Mouse (Mus musculus): Measurements from ENCODE around the gene Dus1l. TPM values are rescaled to one million over a fixed set of nuclear protein-coding genes. Genes with fewer than 3 reads are reported as not detected.

Dus1l gene
- total and polyA plus RNA-seq, 2 experiments from 2014 or later = 40.2 to 47.1 TPM

GRCm38 (mm10) chr11:120747974-120748373, 48.2 kb downstream of the Dus1l start:
- WGBS = 81% methylated on average over 4 of the region's 4 CpGs
- Histone ChIP-seq H3K27ac (ENCODE audit: low read depth) (no peak overlapping the region), H3K9ac (replicated peaks; ENCODE audit: low read depth, low read length) (no peak overlapping the region), H3K4me3 (ENCODE audit: low read depth, low read length) (no peak overlapping the region), H3K36me3 (replicated peaks; ENCODE audit: control insufficient read depth, insufficient read depth, low read length) (no peaks in the 10 kb centered on the region), H3K4me1 (ENCODE audit: control insufficient read depth, insufficient read depth) (no peaks in the 10 kb centered on the region), H3K27me3 (ENCODE audit: control insufficient read depth, insufficient read depth, low read length) (0 out of 2 replicates have a peak, but pooled peaks cover 3% of the 10 kb centered on the region), H3K9me3 (replicated peaks; ENCODE audit: control insufficient read depth, low read length) (no peaks in the 10 kb centered on the region), H3K4me2 (ENCODE audit: low read depth, low read length) (no peak overlapping the region)
- ATAC-seq (ENCODE audit: insufficient read depth, low read depth) (no peak), DNase-seq (ENCODE audit: low spot score) (no peak)
- no peak for TF ChIP-seq EP300 (IDR thresholded peaks at IDR 0.05; ENCODE audit: low read depth)
- no peak for TF ChIP-seq CTCF (IDR thresholded peaks at IDR 0.05; ENCODE audit: low read depth)

- Histone ChIP-seq H3K27me3 (ENCODE audit: control insufficient read depth, insufficient read depth, low read length) (0 out of 2 replicates have a peak, but pooled peaks cover 3% of the 10 kb centered on the region), H3K27ac (ENCODE audit: low read depth) (no peak overlapping the region), H3K9ac (replicated peaks; ENCODE audit: low read depth, low read length) (no peak overlapping the region), H3K36me3 (replicated peaks; ENCODE audit: control insufficient read depth, insufficient read depth, low read length) (no peaks in the 10 kb centered on the region), H3K4me1 (ENCODE audit: control insufficient read depth, insufficient read depth) (no peaks in the 10 kb centered on the region), H3K9me3 (replicated peaks; ENCODE audit: control insufficient read depth, low read length) (no peaks in the 10 kb centered on the region), H3K4me2 (ENCODE audit: low read depth, low read length) (no peak overlapping the region), H3K4me3 (ENCODE audit: low read depth, low read length) (no peak overlapping the region)
- WGBS = 66% methylated on average over 7 of the region's 7 CpGs
- DNase-seq (ENCODE audit: low spot score) (no peak), ATAC-seq (ENCODE audit: insufficient read depth, low read depth) (no peak)
- TF ChIP-seq CTCF (IDR thresholded peaks at IDR 0.05; ENCODE audit: low read depth) (no peak), EP300 (IDR thresholded peaks at IDR 0.05; ENCODE audit: low read depth) (no peak)
Observed at GRCm38 (mm10) chr11:120744121-120744701, 52.0 kb downstream of the Dus1l start.

GRCm38 (mm10) chr11:120740981-120741380, 55.2 kb downstream of the Dus1l start:
- Histone ChIP-seq H3K9me3 (replicated peaks; ENCODE audit: control insufficient read depth, low read length) (no peaks in the 10 kb centered on the region), H3K4me1 (ENCODE audit: control insufficient read depth, insufficient read depth) (no peaks in the 10 kb centered on the region), H3K27ac (ENCODE audit: low read depth) (no peak overlapping the region), H3K27me3 (ENCODE audit: control insufficient read depth, insufficient read depth, low read length) (0 out of 2 replicates have a peak, but pooled peaks cover 3% of the 10 kb centered on the region), H3K4me3 (ENCODE audit: low read depth, low read length) (no peak overlapping the region), H3K9ac (replicated peaks; ENCODE audit: low read depth, low read length) (no peak overlapping the region), H3K36me3 (replicated peaks; ENCODE audit: control insufficient read depth, insufficient read depth, low read length) (no peaks in the 10 kb centered on the region), H3K4me2 (ENCODE audit: low read depth, low read length) (no peak overlapping the region)
- DNase-seq (ENCODE audit: low spot score) = no peak
- 85% methylated on average over 5 of the region's 5 CpGs for whole genome bisulfite sequencing
- ATAC-seq (ENCODE audit: insufficient read depth, low read depth) = no peak
- no peak for TF ChIP-seq CTCF (IDR thresholded peaks at IDR 0.05; ENCODE audit: low read depth)
- TF ChIP-seq EP300 (IDR thresholded peaks at IDR 0.05; ENCODE audit: low read depth) = no peak

Other genes with a start within 250 kb of the Dus1l start
- gene Mcrip1, start 246.7 kb downstream of the Dus1l start, total RNA-seq (2014; rRNA removed; ENCODE audit: low replicate concordance) = 66.9 and 93.5 TPM in 2 replicates
- gene Mcrip1, start 246.7 kb downstream of the Dus1l start, polyA plus RNA-seq (2015; fragmentation: Nextera tagmentation; extraction: Ambion mirVana) = 136 and 138 TPM in 2 replicates
- not detected in 2 replicates for gene Ppp1r27, start 245.3 kb downstream of the Dus1l start, total RNA-seq (2014; rRNA removed; ENCODE audit: low replicate concordance)
- gene Ppp1r27, start 245.3 kb downstream of the Dus1l start, polyA plus RNA-seq (2015; fragmentation: Nextera tagmentation; extraction: Ambion mirVana) = 0.20 TPM in 1 of 2 replicates, not detected in the other
- gene P4hb, start 223.2 kb downstream of the Dus1l start, total RNA-seq (2014; rRNA removed; ENCODE audit: low replicate concordance) = 232 and 241 TPM in 2 replicates
- 261 and 268 TPM in 2 replicates for gene P4hb, start 223.2 kb downstream of the Dus1l start, polyA plus RNA-seq (2015; fragmentation: Nextera tagmentation; extraction: Ambion mirVana)
- 204 and 231 TPM in 2 replicates for gene Arhgdia, start 214.8 kb downstream of the Dus1l start, total RNA-seq (2014; rRNA removed; ENCODE audit: low replicate concordance)
- gene Arhgdia, start 214.8 kb downstream of the Dus1l start, polyA plus RNA-seq (2015; fragmentation: Nextera tagmentation; extraction: Ambion mirVana) = 239 and 245 TPM in 2 replicates
- gene Alyref, start 198.0 kb downstream of the Dus1l start, total RNA-seq (2014; rRNA removed; ENCODE audit: low replicate concordance) = 104 and 132 TPM in 2 replicates
- 147 and 155 TPM in 2 replicates for gene Alyref, start 198.0 kb downstream of the Dus1l start, polyA plus RNA-seq (2015; fragmentation: Nextera tagmentation; extraction: Ambion mirVana)
- gene Anapc11, start 198.0 kb downstream of the Dus1l start, total RNA-seq (2014; rRNA removed; ENCODE audit: low replicate concordance) = 41.1 and 43.4 TPM in 2 replicates
- gene Anapc11, start 198.0 kb downstream of the Dus1l start, polyA plus RNA-seq (2015; fragmentation: Nextera tagmentation; extraction: Ambion mirVana) = 163 and 185 TPM in 2 replicates
- gene Npb, start 187.9 kb downstream of the Dus1l start, total RNA-seq (2014; rRNA removed; ENCODE audit: low replicate concordance) = 25.1 TPM in 1 of 2 replicates, not detected in the other
- gene Npb, start 187.9 kb downstream of the Dus1l start, polyA plus RNA-seq (2015; fragmentation: Nextera tagmentation; extraction: Ambion mirVana) = 9.9 and 11.8 TPM in 2 replicates
- gene Pcyt2, start 178.5 kb downstream of the Dus1l start, total RNA-seq (2014; rRNA removed; ENCODE audit: low replicate concordance) = 57.5 and 76.7 TPM in 2 replicates
- gene Pcyt2, start 178.5 kb downstream of the Dus1l start, polyA plus RNA-seq (2015; fragmentation: Nextera tagmentation; extraction: Ambion mirVana) = 67.5 and 69.6 TPM in 2 replicates
- 12.4 and 63.2 TPM in 2 replicates for gene Sirt7, start 171.2 kb downstream of the Dus1l start, total RNA-seq (2014; rRNA removed; ENCODE audit: low replicate concordance)
- 14.1 and 15.2 TPM in 2 replicates for gene Sirt7, start 171.2 kb downstream of the Dus1l start, polyA plus RNA-seq (2015; fragmentation: Nextera tagmentation; extraction: Ambion mirVana)
- gene Mafg, start 162.8 kb downstream of the Dus1l start, total RNA-seq (2014; rRNA removed; ENCODE audit: low replicate concordance) = 34.1 and 37.7 TPM in 2 replicates
- gene Mafg, start 162.8 kb downstream of the Dus1l start, polyA plus RNA-seq (2015; fragmentation: Nextera tagmentation; extraction: Ambion mirVana) = 13.6 and 14.1 TPM in 2 replicates
- gene Pycr1, start 152.6 kb downstream of the Dus1l start, total RNA-seq (2014; rRNA removed; ENCODE audit: low replicate concordance) = 2.1 and 5.8 TPM in 2 replicates
- 6.3 and 6.5 TPM in 2 replicates for gene Pycr1, start 152.6 kb downstream of the Dus1l start, polyA plus RNA-seq (2015; fragmentation: Nextera tagmentation; extraction: Ambion mirVana)
- 27.8 and 29.3 TPM in 2 replicates for gene Myadml2, start 148.2 kb downstream of the Dus1l start, total RNA-seq (2014; rRNA removed; ENCODE audit: low replicate concordance)
- gene Myadml2, start 148.2 kb downstream of the Dus1l start, polyA plus RNA-seq (2015; fragmentation: Nextera tagmentation; extraction: Ambion mirVana) = 32.7 and 33.5 TPM in 2 replicates
- gene Notum, start 135.2 kb downstream of the Dus1l start, total RNA-seq (2014; rRNA removed; ENCODE audit: low replicate concordance) = 0.27 TPM in 1 of 2 replicates, not detected in the other
- 0.08 and 0.16 TPM in 2 replicates for gene Notum, start 135.2 kb downstream of the Dus1l start, polyA plus RNA-seq (2015; fragmentation: Nextera tagmentation; extraction: Ambion mirVana)
- gene Aspscr1, start 123.4 kb downstream of the Dus1l start, total RNA-seq (2014; rRNA removed; ENCODE audit: low replicate concordance) = 88.8 and 146 TPM in 2 replicates
- gene Aspscr1, start 123.4 kb downstream of the Dus1l start, polyA plus RNA-seq (2015; fragmentation: Nextera tagmentation; extraction: Ambion mirVana) = 86.3 and 87.9 TPM in 2 replicates
- gene Cenpx, start 82.7 kb downstream of the Dus1l start, total RNA-seq (2014; rRNA removed; ENCODE audit: low replicate concordance) = 68.7 and 115 TPM in 2 replicates
- 102 and 114 TPM in 2 replicates for gene Cenpx, start 82.7 kb downstream of the Dus1l start, polyA plus RNA-seq (2015; fragmentation: Nextera tagmentation; extraction: Ambion mirVana)
- 11.9 and 28.3 TPM in 2 replicates for gene Lrrc45, start 82.5 kb downstream of the Dus1l start, total RNA-seq (2014; rRNA removed; ENCODE audit: low replicate concordance)
- gene Lrrc45, start 82.5 kb downstream of the Dus1l start, polyA plus RNA-seq (2015; fragmentation: Nextera tagmentation; extraction: Ambion mirVana) = 12.4 and 14.2 TPM in 2 replicates
- 9.2 and 12.6 TPM in 2 replicates for gene Rac3, start 74.9 kb downstream of the Dus1l start, total RNA-seq (2014; rRNA removed; ENCODE audit: low replicate concordance)
- gene Rac3, start 74.9 kb downstream of the Dus1l start, polyA plus RNA-seq (2015; fragmentation: Nextera tagmentation; extraction: Ambion mirVana) = 1.4 and 1.8 TPM in 2 replicates
- 5.0 and 10.5 TPM in 2 replicates for gene Dcxr, start 69.1 kb downstream of the Dus1l start, total RNA-seq (2014; rRNA removed; ENCODE audit: low replicate concordance)
- gene Dcxr, start 69.1 kb downstream of the Dus1l start, polyA plus RNA-seq (2015; fragmentation: Nextera tagmentation; extraction: Ambion mirVana) = 8.6 and 8.7 TPM in 2 replicates
- gene Cbr2, start 64.3 kb downstream of the Dus1l start, total RNA-seq (2014; rRNA removed; ENCODE audit: low replicate concordance) = 12.2 and 19.1 TPM in 2 replicates
- gene Cbr2, start 64.3 kb downstream of the Dus1l start, polyA plus RNA-seq (2015; fragmentation: Nextera tagmentation; extraction: Ambion mirVana) = 2.4 and 43.5 TPM in 2 replicates
- gene Hmga1b, start 33.6 kb downstream of the Dus1l start, total RNA-seq (2014; rRNA removed; ENCODE audit: low replicate concordance) = 0.23 and 0.76 TPM in 2 replicates
- gene Hmga1b, start 33.6 kb downstream of the Dus1l start, polyA plus RNA-seq (2015; fragmentation: Nextera tagmentation; extraction: Ambion mirVana) = 1.2 and 1.3 TPM in 2 replicates
- 14.5 and 26.4 TPM in 2 replicates for gene Rfng, start 12.2 kb downstream of the Dus1l start, total RNA-seq (2014; rRNA removed; ENCODE audit: low replicate concordance)
- 15.3 and 17.0 TPM in 2 replicates for gene Rfng, start 12.2 kb downstream of the Dus1l start, polyA plus RNA-seq (2015; fragmentation: Nextera tagmentation; extraction: Ambion mirVana)
- gene Gps1, start 12.1 kb downstream of the Dus1l start, total RNA-seq (2014; rRNA removed; ENCODE audit: low replicate concordance) = 120 and 125 TPM in 2 replicates
- 94.2 and 94.4 TPM in 2 replicates for gene Gps1, start 12.1 kb downstream of the Dus1l start, polyA plus RNA-seq (2015; fragmentation: Nextera tagmentation; extraction: Ambion mirVana)
- 79.2 and 90.4 TPM in 2 replicates for gene Fasn, start 28.1 kb upstream of the Dus1l start, total RNA-seq (2014; rRNA removed; ENCODE audit: low replicate concordance)
- gene Fasn, start 28.1 kb upstream of the Dus1l start, polyA plus RNA-seq (2015; fragmentation: Nextera tagmentation; extraction: Ambion mirVana) = 10.8 and 14.1 TPM in 2 replicates
- 0.43 and 1.5 TPM in 2 replicates for gene Ccdc57, start 136.5 kb upstream of the Dus1l start, total RNA-seq (2014; rRNA removed; ENCODE audit: low replicate concordance)
- gene Ccdc57, start 136.5 kb upstream of the Dus1l start, polyA plus RNA-seq (2015; fragmentation: Nextera tagmentation; extraction: Ambion mirVana) = 1.3 and 1.6 TPM in 2 replicates
- 153 and 260 TPM in 2 replicates for gene Slc16a3, start 152.1 kb upstream of the Dus1l start, total RNA-seq (2014; rRNA removed; ENCODE audit: low replicate concordance)
- 15.6 and 17.0 TPM in 2 replicates for gene Slc16a3, start 152.1 kb upstream of the Dus1l start, polyA plus RNA-seq (2015; fragmentation: Nextera tagmentation; extraction: Ambion mirVana)
- gene Csnk1d, start 194.9 kb upstream of the Dus1l start, total RNA-seq (2014; rRNA removed; ENCODE audit: low replicate concordance) = 51.9 and 52.8 TPM in 2 replicates
- gene Csnk1d, start 194.9 kb upstream of the Dus1l start, polyA plus RNA-seq (2015; fragmentation: Nextera tagmentation; extraction: Ambion mirVana) = 42.0 and 46.7 TPM in 2 replicates
- not detected in 2 replicates for gene Cd7, start 243.0 kb upstream of the Dus1l start, total RNA-seq (2014; rRNA removed; ENCODE audit: low replicate concordance)
- 0.16 TPM in 1 of 2 replicates, not detected in the other for gene Cd7, start 243.0 kb upstream of the Dus1l start, polyA plus RNA-seq (2015; fragmentation: Nextera tagmentation; extraction: Ambion mirVana)

Measured in heart, postnatal 0 days (tissue).